ENCODE assay signal across 8 mouse cellular contexts in genomic region chr6:99692916-99693841, GRCm38 (mm10). TPM values are rescaled to one million over a fixed set of nuclear protein-coding genes. Genes with fewer than 3 reads are reported as not detected.
DNase-seq lines count a peak whose midpoint lies in the region; ATAC-seq and TF ChIP-seq lines count a peak whose summit lies in the region.

No protein-coding gene starts in this region.

- 1% methylated on average over 100 of the region's 110 CpGs for WGBS in embryonic facial prominence, embryonic 13.5 days
- under 1% methylated on average over 109 of the region's 110 CpGs for WGBS in hindbrain, embryonic 16.5 days
- WGBS in stomach, postnatal 0 days = 2% methylated on average over 77 of the region's 110 CpGs

- peak overlapping the region; percentile 88 for H3K9ac ChIP-seq in embryonic facial prominence, embryonic 13.5 days
- H3K9ac ChIP-seq in hindbrain, embryonic 16.5 days (ENCODE audit: low read depth, low read length) = peak overlapping the region; percentile 96
- peak overlapping the region; percentile 74 for H3K9ac ChIP-seq in stomach, postnatal 0 days (ENCODE audit: low read length)

- H3K4me3 ChIP-seq in embryonic facial prominence, embryonic 13.5 days = peak overlapping the region; percentile 82
- H3K4me3 ChIP-seq in hindbrain, embryonic 16.5 days (ENCODE audit: low read length) = peak overlapping the region; percentile 88
- peak overlapping the region; percentile 65 for H3K4me3 ChIP-seq in stomach, postnatal 0 days (ENCODE audit: low read depth, low read length)

- peak overlapping the region; percentile 66; the same call in 1 of the 2 replicates for H3K27ac ChIP-seq in embryonic facial prominence, embryonic 13.5 days
- H3K27ac ChIP-seq in hindbrain, embryonic 16.5 days (ENCODE audit: low read depth, low read length) = peak overlapping the region; percentile 92
- H3K27ac ChIP-seq in stomach, postnatal 0 days (replicated peaks) = no peak overlapping the region

- H3K36me3 ChIP-seq in embryonic facial prominence, embryonic 13.5 days = no peaks in the 10 kb centered on the region
- no peaks in the 10 kb centered on the region for H3K36me3 ChIP-seq in hindbrain, embryonic 16.5 days (ENCODE audit: control insufficient read depth, insufficient read depth, low read length)
- H3K36me3 ChIP-seq in stomach, postnatal 0 days (ENCODE audit: control insufficient read depth, insufficient read depth, low read length) = no peaks in the 10 kb centered on the region

- H3K4me1 ChIP-seq in embryonic facial prominence, embryonic 13.5 days = peaks cover 23% of the 10 kb centered on the region
- peaks cover 25% of the 10 kb centered on the region for H3K4me1 ChIP-seq in hindbrain, embryonic 16.5 days (ENCODE audit: control insufficient read depth, insufficient read depth, low read depth, low read length)
- no peaks in the 10 kb centered on the region for H3K4me1 ChIP-seq in stomach, postnatal 0 days (replicated peaks; ENCODE audit: control insufficient read depth, insufficient read depth)

- H3K4me2 ChIP-seq in embryonic facial prominence, embryonic 13.5 days = peak overlapping the region; percentile 97
- H3K4me2 ChIP-seq in hindbrain, embryonic 16.5 days (ENCODE audit: low read length) = peak overlapping the region; percentile 74
- peak overlapping the region; percentile 93 for H3K4me2 ChIP-seq in stomach, postnatal 0 days (replicated peaks; ENCODE audit: low read depth)

- no peaks in the 10 kb centered on the region for H3K9me3 ChIP-seq in embryonic facial prominence, embryonic 13.5 days
- no peaks in the 10 kb centered on the region for H3K9me3 ChIP-seq in hindbrain, embryonic 16.5 days (ENCODE audit: control insufficient read depth, low read length)
- H3K9me3 ChIP-seq in stomach, postnatal 0 days (ENCODE audit: control insufficient read depth, low read length) = no peaks in the 10 kb centered on the region

- intact Hi-C loops in left cerebral cortex, postnatal 14 days (cut with DNase I) = no loop called here

- peak; percentile 11 to 23 for DNase-seq in left cerebral cortex, postnatal 14 days (ENCODE audit: low spot score in 2 of 2)
- DNase-seq in left cerebral cortex, adult 8-10 months (ENCODE audit: low spot score in 2 of 2) = no peak
- DNase-seq in brain, adult 2 months (ENCODE audit: low read depth, low spot score) = peak; percentile 63
- peak; percentile 20 to 59 for DNase-seq in lung, postnatal 4 days
- DNase-seq in stomach, postnatal 0 days (ENCODE audit: low spot score) = peak; percentile 38
- DNase-seq in ovary, postnatal 10 days (ENCODE audit: low spot score) = no peak

- peak; percentile 52; the same call in 1 of the 2 replicates for ATAC-seq in embryonic facial prominence, embryonic 13.5 days (ENCODE audit: insufficient number of reproducible peaks, insufficient read depth, low FRiP score, low TSS enrichment, low read depth)
- peak; percentile 31 for ATAC-seq in hindbrain, embryonic 16.5 days
- ATAC-seq in stomach, postnatal 0 days (ENCODE audit: low FRiP score, low TSS enrichment) = peak; percentile 49

- TF ChIP-seq CTCF in stomach, postnatal 0 days (IDR thresholded peaks at IDR 0.05; ENCODE audit: low read depth) = no peak; the same call in 1 of the 2 replicates

- no peak for TF ChIP-seq EP300 in stomach, postnatal 0 days (optimal IDR thresholded peaks at IDR 0.05)

- H3K27me3 ChIP-seq in embryonic facial prominence, embryonic 13.5 days = peaks cover 84% of the 10 kb centered on the region
- peaks cover 6% of the 10 kb centered on the region for H3K27me3 ChIP-seq in hindbrain, embryonic 16.5 days (replicated peaks; ENCODE audit: control insufficient read depth, insufficient read depth, low read length)
- no peaks in the 10 kb centered on the region; the same call in 1 of the 2 replicates for H3K27me3 ChIP-seq in stomach, postnatal 0 days (ENCODE audit: control insufficient read depth, insufficient read depth, low read length)

RNA-seq across cellular contexts. Expression of gene Gpr27, which starts 0.7 kb away (rescaled TPM):
- total RNA-seq in left cerebral cortex, postnatal 14 days (2021) = 10 to 100 TPM; 48.0 to 48.6 TPM
- 10 to 100 TPM; 37.6 to 42.5 (median 40.0) TPM for total RNA-seq in left cerebral cortex, adult 8-10 months (2022)
- 4.0 and 6.5 TPM in 2 replicates for polyA plus RNA-seq in embryonic facial prominence, embryonic 13.5 days (2015; fragmentation: Nextera tagmentation; extraction: Ambion mirVana)
- 13.8 and 15.4 TPM in 2 replicates for polyA plus RNA-seq in hindbrain, embryonic 16.5 days (2015; fragmentation: Nextera tagmentation; extraction: Ambion mirVana)
- 2.5 and 2.9 TPM in 2 replicates for polyA plus RNA-seq in stomach, postnatal 0 days (2015; fragmentation: Nextera tagmentation; extraction: Ambion mirVana)

RNA-seq across cellular contexts. Expression of gene Gm20696, which starts 26.6 kb away (rescaled TPM):
- 1 to 10 TPM; 5.3 to 6.3 TPM for total RNA-seq in left cerebral cortex, postnatal 14 days (2021)
- total RNA-seq in left cerebral cortex, adult 8-10 months (2022) = 1 to 10 TPM; 7.2 to 9.9 (median 9.3) TPM
- polyA plus RNA-seq in embryonic facial prominence, embryonic 13.5 days (2015; fragmentation: Nextera tagmentation; extraction: Ambion mirVana) = 3.2 and 3.4 TPM in 2 replicates
- polyA plus RNA-seq in hindbrain, embryonic 16.5 days (2015; fragmentation: Nextera tagmentation; extraction: Ambion mirVana) = 1.8 and 1.9 TPM in 2 replicates
- polyA plus RNA-seq in stomach, postnatal 0 days (2015; fragmentation: Nextera tagmentation; extraction: Ambion mirVana) = 1.4 and 1.8 TPM in 2 replicates

RNA-seq across cellular contexts. Expression of gene Eif4e3, which starts 26.6 kb away (rescaled TPM):
- 10 to 100 TPM; 14.1 to 14.2 TPM for total RNA-seq in left cerebral cortex, postnatal 14 days (2021)
- 10 to 100 TPM; 19.5 to 21.7 (median 21.2) TPM for total RNA-seq in left cerebral cortex, adult 8-10 months (2022)
- 15.6 and 16.7 TPM in 2 replicates for polyA plus RNA-seq in embryonic facial prominence, embryonic 13.5 days (2015; fragmentation: Nextera tagmentation; extraction: Ambion mirVana)
- 5.7 and 6.4 TPM in 2 replicates for polyA plus RNA-seq in hindbrain, embryonic 16.5 days (2015; fragmentation: Nextera tagmentation; extraction: Ambion mirVana)
- polyA plus RNA-seq in stomach, postnatal 0 days (2015; fragmentation: Nextera tagmentation; extraction: Ambion mirVana) = 7.8 and 8.3 TPM in 2 replicates

RNA-seq across cellular contexts. Expression of gene Prok2, which starts 33.0 kb away (rescaled TPM):
- 1 to 10 TPM; 1.0 to 1.4 TPM for total RNA-seq in left cerebral cortex, postnatal 14 days (2021)
- 1 to 10 TPM in 2 of 4 experiments, under 1 TPM in 2; 0.33 to 2.9 (median 0.78) TPM for total RNA-seq in left cerebral cortex, adult 8-10 months (2022)
- polyA plus RNA-seq in embryonic facial prominence, embryonic 13.5 days (2015; fragmentation: Nextera tagmentation; extraction: Ambion mirVana) = 1.5 and 2.0 TPM in 2 replicates
- polyA plus RNA-seq in hindbrain, embryonic 16.5 days (2015; fragmentation: Nextera tagmentation; extraction: Ambion mirVana) = 0.25 and 0.70 TPM in 2 replicates
- 0.15 TPM in 1 of 2 replicates, not detected in the other for polyA plus RNA-seq in stomach, postnatal 0 days (2015; fragmentation: Nextera tagmentation; extraction: Ambion mirVana)

Comparison
In these comparisons a context has a peak if more than half of its experiments do, and no peak if none do; other contexts are left out.
1. DNase-seq: peak in left cerebral cortex, postnatal 14 days (2 of 2), brain, adult 2 months (single experiment), lung, postnatal 4 days (2 of 2) and stomach, postnatal 0 days (single experiment); none in left cerebral cortex, adult 8-10 months (0 of 2) and ovary, postnatal 10 days (single experiment).
2. Peak in every context shown above with its lines, with median percentiles within 50 percentile points of each other: ATAC-seq, H3K4me2 ChIP-seq, H3K4me3 ChIP-seq and H3K9ac ChIP-seq.